Mouse (Mus musculus) megakaryocyte, adult 5-6 weeks (primary cell): ENCODE measurements around the gene Efcab1. TPM values are rescaled to one million over a fixed set of nuclear protein-coding genes. Genes with fewer than 3 reads are reported as not detected.
"Not testable (repeated sequence)": the region's sequence is repeated elsewhere in the genome, so short reads cannot be mapped to it uniquely, and the experiment has no call there.

ENCODE experiments used
- ATAC-seq: 2 replicates; pipeline ENCODE4 v1.8.0; 2016; ENCODE audit warnings: mild to moderate bottlenecking, inconsistent platforms; ENCODE audit not compliant: poor library complexity, severe bottlenecking
- total RNA-seq, 2 experiments: library from RNA; stranded (forward) in 1 of 2; stranded (reverse) in 1 of 2; fragments of 153-499, 151-499 nt in 1 of 2; fragments of 221-1000, 200-1000 nt in 1 of 2; gene quantifications; 2 replicates each; pipeline versions ENCODE4 v1.2.3 to v1.2.4; 2015 to 2017

The Efcab1 gene
- total RNA-seq (2015): not detected in 2 replicates
- total RNA-seq (2017): not detected in 2 replicates

DNA sequence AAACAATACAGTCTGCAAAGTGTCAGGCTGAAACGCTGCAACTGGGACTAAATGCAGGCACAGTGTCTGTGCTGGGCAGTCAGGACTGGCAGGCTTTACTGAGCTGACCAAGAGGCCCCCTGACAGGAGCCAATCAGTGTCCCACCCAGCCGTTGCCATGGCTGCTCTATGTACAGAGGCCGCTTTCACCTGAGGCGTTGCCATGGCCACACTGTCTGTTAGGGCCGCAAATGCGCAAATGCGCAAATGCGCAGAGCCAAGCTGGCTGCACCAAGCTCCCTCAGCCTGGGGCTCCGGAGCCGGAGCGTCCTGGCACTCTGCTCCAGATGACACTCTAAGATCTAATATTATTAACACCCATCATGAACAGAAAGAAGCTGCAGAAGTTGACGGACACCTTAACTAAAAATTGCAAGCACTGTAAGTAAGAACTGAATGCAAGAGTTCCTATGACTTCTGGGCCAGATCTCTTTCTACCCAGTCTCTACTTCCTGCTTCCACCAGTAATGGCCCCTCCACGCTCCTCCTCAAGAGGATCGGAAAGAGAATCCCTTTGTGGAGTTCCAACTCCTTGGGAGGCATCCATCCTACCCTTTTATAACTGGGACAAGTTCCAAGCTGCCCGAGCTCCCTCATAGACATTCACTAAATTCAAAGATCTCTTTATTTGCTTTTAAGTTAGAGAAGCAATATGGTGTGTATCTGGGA is at the start of gene Efcab1:
Gene Efcab1, plus strand, starts transcription at position 214 of the 708 bp plus-strand sequence.
- ATAC-seq: no peak

DNA sequence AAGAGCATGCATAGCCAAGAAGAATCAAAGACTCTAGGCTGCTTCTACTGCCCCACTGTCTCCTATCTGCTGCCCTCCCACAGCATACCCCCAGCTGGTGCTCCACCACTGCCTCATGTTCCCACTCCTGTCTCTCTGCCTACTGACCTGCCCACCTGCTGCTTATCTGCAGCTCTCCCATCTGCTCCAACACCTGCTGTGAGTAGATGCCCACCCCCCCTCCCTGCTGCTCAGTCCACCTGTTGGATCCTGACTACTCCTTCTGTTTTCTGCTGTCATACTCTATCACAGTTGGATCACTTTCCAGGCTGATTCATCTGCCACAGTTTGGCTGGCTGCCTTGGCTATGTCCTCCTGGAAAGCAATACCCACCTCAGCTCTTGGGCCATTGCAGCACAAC is 47.0 kb upstream of the Efcab1 start:
- no peak for ATAC-seq

DNA sequence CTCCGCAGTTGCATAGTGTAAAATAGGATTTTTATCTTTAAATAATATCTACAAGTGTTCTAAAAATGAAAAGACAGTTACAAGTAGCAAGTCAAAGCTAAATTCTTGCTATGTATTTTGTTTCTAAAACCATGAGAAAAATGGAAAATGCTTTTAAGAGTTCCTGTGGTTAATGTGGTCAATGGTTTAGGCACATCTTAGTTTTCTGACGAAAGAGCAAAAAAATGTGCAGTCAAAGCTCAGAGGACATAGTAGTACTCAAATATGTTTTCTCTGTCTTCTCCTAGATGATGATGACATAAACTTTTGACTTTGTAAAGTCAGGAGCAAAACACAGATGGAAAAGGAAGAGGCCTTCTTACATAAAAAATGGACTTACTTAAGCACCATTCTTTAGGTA is 21.5 kb upstream of the Efcab1 start:
- no peak for ATAC-seq

DNA sequence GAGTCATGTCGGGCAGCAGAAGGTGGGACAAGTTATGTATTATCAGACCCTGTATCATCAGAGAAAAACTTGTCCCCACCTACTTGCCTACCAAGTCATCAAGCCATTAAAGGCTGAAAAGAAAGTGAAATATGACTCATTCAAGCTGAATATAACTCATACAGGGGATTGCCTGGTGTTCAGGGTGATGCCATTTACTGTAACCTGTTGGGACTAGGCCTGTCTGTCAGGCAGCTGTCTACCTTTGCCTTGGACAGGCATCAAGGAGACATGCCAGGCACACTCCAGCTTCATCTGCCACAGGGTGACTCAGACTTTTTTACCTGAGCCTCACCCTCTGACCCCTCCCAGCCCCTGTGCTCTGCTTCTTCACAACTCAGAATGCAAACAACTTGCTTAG is 21.0 kb upstream of the Efcab1 start:
- no peak for ATAC-seq

DNA sequence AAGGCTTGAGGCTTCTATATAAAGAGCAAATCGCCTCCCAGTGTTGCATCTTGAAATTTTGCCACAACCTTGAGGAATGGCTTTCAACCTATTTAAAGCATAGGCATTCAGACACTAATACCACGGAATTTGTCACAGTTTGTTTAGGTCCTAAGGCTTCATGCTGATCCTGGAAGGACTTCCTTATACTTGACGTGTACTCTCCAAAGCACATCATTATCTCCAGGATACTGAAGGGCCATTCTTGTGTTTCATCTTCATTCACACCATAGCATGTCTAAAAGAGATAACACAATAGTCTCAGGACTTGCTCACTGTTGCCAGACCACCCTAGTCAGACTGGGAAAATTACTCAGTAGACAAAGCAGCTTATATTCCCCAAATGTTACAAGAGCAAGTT is 13.9 kb upstream of the Efcab1 start:
- ATAC-seq: no peak

DNA sequence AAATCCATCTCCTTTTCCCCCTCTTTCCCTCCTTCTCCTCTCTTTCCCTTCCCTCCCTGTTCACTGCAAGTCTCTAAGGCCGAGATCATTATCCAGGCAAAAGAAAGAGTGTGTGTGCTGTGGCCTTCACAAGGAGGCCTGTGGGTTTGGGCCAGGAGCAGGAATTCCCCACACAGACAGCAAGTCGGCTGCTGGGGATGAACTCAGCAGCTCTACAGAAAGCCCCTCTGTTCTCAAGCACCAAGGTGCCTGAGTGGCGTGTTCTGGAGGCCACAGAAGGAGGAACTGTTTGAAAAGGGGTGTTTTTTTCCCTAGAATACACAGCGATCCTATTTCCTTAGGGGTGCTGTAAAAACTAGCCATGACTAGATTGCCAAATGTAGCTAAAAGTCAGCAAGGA is 12.5 kb upstream of the Efcab1 start:
- no peak for ATAC-seq

DNA sequence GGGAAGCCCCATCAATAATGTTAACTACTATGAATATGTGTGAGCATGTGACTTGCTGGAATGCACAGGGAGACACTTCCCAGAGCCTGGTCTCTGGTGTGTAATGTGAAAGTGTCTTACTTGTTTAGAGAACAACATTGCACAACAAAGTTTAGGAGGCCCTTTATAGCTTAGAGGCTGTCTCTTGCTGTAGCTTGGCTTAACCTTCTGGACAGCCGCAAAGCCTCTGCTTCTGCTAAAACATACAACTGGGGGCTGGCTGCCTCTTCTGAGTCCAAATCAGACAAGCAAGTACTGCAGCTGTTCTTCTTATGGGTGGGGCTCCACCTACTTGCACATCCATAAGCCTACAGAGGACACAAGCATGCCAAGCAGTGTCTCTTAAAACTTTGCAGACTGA is 11.7 kb upstream of the Efcab1 start:
- ATAC-seq: no peak

DNA sequence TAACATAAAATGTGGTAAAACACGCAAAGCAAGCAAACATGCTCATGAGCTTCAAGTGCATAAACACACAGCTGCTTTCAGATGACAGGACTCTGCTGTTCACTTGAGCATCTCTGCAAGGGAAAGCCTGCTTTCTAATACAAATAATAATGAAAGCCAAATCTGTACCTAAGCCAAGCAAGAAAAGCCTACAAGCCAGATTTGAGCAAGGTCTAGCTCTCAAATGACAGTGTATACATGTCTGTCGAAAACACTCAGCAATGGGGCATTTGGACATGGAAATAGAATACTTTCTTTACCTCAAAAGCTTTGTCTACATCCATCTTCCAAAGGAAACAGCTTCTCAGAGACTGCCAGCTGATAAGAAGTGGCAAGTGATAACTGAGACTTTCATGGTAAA is 10.9 kb upstream of the Efcab1 start:
- no peak for ATAC-seq

DNA sequence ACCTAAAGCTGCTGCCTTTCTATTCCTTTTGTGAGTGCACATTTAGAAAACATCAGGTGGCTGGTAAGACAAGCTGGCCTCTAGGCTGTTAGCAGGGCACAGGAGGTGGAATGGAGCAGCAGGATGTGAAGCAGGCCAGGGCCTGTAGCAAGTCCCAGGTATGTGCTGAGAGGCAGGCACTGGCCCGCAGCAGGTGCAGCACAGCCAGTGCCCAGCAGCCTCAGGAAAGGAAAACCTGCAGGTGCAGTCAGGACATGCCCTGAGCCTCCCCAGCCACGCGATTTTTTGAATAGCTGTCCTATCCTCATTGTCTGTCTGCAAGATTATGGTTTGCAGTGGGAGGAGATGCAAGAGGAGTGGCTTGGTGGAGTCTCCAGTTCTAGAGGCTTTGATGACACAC is 24.3 kb downstream of the Efcab1 start:
- not testable (repeated sequence) for ATAC-seq

DNA sequence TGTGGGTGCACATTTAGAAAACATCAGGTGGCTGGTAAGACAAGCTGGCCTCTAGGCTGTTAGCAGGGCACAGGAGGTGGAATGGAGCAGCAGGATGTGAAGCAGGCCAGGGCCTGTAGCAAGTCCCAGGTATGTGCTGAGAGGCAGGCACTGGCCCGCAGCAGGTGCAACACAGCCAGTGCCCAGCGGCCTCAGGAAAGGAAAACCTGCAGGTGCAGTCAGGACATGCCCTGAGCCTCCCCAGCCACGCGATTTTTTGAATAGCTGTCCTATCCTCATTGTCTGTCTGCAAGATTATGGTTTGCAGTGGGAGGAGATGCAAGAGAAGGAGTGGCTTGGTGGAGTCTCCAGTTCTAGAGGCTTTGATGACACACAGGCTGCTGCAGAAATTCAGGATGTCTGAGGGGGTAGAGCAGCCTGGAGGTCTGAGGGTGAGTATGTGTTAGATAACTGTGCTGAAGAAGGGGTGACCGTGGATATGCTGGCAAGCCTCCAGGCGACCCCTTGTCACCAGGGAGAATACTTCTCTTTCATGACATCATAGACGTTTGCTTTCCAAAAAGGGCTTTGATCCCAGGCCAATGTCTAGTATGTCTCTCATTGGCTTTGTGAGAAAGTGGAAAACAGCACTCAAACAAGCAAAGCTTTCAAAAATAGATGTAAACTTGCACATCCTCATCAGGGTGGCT is 30.2 kb downstream of the Efcab1 start:
- not testable (repeated sequence) for ATAC-seq

DNA sequence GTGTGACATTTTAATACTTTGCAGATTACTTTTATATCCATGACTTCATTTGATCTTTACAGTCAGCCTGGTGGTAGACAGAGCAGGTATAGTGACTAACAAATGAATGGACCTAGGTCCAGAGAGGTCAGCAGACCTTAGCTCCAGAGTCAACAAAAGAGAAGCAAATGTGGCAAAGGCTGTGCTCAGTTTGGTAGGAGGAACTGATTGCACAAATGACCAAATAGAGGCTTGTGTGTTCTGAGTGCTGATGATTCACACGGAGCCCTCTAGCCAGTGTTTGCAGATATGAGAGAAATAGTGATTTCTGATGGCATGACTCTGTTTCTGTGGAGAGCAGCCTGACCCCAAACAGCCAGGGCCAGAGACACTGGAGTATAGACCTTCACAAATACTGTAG is 33.1 kb downstream of the Efcab1 start:
- no peak for ATAC-seq

DNA sequence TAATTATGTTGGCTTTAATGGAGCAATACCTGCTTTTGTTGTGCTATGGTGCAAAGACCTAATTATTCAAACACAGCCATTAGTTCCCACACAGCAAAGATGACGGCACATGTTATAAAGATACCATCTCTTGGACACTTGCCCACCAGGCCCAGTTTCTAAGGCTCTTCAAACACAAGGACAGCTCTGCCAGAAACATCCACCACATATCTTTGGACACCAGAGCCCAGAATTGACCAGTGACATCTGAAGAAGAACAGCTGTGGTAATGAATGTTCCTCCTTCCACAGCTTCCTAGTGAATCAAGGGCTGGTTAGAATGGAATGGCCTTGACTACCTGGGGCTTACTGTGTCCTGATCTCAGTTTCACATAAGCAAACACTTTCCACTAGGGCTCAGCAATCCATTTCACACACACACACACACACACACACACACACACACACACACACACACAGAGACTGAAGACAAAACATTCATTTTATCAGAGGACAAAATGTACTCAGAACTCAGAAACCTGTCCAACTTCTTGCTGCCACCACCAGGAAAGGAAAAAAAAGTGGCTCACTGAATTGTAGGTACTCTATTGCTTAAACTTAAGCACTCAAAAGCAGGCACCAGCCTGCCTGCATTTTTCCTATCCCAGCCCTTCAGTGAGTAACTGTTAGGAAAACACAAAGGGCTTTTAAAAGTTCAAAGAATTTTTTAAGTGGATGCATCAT is 33.7 kb downstream of the Efcab1 start:
- no peak for ATAC-seq

DNA sequence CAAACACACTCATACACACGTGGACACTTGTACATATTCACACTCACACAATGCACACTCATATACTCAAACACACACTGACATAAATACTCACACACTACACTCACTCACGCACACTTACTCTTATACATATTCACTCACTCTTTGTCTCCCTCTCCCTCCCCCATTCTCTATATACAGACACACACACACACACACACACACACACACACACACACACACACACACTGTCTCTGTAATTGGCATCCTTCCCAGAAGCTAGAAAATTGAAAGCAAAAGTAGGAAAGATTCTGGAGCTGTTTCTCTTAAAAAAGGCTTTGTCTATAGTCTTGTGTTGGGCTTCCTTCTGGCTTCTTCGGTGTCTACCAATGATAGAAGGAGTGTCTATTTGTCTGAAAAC is 34.5 kb downstream of the Efcab1 start:
- no peak for ATAC-seq

DNA sequence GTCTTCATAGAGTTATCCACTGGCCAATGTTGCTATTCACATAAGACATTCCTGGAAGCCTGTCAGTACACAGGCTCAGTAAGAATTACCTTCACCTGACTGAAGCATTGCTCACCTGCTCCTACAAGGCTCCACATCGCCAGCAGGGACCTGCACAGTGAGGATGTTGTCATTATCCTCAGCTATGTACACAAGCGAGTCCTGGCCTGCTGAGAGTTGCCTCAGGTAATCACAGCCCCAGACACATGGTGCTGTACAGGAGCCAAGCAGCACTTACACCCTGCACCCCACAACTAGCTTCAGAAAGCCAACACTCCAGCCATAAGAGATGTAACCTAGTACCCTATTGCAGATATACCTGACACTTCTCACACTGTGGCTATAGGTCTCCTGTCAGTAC is 37.1 kb downstream of the Efcab1 start:
- no peak for ATAC-seq

DNA sequence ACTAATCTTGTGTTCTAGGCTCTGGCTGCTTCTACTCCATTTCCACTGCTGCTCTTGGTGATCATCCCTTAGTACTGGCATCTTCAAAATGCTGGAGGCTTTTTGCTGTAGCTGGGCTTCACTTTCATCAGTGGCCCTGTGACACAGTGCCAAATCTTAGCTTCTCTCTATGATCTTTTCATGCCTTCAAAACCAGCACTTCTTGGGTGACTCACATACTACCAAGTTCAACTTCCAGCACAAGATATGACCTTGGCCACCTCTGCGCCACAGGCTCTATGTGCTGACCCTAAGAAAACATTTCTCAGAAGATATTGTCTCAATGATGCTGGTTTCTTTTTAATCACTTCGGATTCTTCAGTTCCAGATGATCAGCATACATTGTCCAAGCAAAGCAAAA is 41.2 kb downstream of the Efcab1 start:
- ATAC-seq: not testable (repeated sequence)

DNA sequence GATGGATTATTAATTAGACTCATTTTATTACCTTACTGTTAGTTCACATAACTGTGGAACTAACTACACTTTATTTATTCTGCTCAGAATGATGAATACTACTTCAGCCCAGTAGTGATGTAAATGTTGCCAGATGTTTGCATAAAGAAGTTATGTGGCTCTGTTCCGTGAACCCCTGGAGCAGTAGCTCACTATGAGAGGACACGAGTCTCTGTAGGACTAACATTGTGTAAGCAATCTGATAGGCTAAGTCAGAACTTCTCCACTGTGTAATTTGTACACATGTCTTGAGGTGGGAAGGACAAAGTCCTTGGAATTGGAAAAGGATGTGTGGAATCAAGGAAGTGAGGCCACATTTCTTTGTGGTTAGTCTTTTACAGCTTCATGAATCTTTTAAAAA is 45.5 kb downstream of the Efcab1 start:
- ATAC-seq: no peak

DNA sequence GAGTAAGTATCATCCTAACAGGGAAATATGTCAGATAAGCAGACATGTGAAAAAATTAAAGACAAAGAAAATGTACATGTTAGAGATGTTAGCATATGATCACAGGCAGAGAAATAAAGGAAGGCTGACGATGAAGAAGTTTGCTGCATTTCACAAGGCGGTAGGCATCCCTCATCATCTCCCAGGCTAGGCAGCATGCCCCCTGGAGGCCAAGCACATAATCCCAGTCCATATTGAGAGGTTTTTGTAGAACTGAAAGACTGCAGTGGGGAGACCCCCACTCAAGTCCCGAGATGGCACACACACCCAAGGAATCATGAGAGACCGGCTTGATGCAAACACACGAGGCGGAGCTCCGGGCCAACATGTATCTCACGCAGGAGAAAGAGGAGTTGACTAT is 53.3 kb downstream of the Efcab1 start:
- ATAC-seq: no peak

DNA sequence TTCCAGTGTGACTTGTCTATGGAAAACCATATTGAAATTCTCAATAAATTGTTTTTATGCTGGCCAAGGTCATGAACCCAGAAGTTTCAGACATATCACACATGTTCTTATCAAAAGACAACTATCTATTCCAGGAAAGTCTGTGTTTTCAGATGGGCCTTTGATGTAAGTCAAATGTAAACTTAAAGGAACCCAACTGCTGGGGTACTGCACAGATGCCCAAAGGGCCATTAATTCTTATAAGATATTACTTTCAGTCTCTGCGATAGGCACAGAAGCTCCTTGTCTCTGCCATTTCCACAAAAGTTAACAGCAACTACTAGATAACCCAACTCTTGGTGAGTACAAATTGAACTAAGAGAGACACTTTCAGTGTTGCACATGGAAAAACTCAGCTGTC is 67.3 kb downstream of the Efcab1 start:
- no peak for ATAC-seq

DNA sequence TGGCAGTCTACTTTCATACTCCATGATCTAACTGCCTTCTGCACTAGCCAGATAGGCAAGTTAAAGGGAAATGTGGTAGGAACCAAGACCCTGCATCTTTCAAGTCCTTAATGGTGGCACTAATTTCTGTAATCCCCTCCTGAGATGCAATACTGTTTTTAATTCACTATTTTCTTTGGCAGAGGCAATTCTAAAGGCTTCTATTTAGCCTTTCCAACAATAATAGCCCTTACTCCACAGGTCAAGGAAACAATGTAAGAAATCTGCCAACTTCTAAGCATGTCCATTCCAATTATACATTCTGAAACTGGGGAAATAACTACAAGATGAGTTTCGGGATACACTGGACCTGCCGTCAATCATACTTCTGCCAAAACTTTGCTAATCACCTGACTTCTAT is 72.8 kb downstream of the Efcab1 start:
- no peak for ATAC-seq

DNA sequence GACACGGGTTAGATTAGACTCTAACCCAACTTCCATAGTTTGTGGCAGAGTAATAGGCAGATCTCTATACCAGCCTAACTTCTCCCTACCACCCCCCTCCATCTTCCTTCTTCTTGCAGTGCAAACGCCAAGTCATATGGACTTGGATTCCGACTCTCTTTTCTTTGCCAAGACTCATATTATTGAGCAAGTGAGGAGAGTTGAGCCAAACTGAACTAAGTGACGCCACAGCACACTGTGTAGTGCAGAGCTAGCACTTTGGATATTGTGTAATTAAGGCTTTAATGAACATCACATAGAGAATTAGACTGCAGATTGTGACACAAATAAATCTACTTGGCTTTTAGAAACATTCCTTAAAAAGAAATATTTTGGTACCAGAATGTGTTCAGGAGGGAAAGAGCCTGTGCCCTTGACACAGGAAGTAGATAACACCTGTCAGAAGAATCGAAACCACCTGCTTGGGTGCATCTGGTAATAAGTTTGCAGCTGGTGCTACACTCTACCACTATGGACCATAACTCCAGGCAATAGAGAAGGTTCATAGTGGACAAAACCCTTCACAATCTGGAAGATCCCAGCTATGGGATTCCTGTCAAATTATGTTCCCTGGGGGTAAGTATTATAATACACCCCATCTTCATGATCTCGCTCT is 83.3 kb downstream of the Efcab1 start:
- ATAC-seq: no peak

DNA sequence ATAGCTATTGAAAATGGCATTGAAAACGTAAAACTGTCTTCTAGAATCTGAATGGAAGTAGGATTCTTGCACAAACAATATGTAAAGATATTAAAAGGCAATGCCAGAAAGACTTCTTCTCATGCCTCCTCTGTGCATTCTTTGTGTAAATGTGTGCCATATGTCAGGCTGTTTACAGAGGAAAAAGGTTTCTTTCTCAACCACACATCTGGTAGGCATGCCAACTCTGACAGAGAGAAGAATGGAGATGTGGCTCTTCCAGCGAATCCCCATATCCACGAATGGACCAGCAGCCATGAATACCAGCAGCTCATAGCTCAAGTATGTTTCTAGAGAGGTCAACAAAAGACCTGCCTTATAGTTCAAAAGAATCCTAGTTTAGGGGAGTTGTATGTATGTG is 84.6 kb downstream of the Efcab1 start:
- ATAC-seq: no peak
